Mouse (Mus musculus) heart, adult 18-20 months (tissue): ENCODE results near the gene Rapgef6. TPM values are rescaled to one million over a fixed set of nuclear protein-coding genes. Genes with fewer than 3 reads are reported as not detected.

Experiments used
- DNase-seq, 2 experiments: peaks; one replicate each; pipeline ENCODE4 v3.0.0; 2021 to 2022; ENCODE audit warnings: mixed read lengths in 1 of 2
- long read RNA-seq, 2 experiments: library from polyadenylated mRNA; stranded (forward); transcript quantifications; one replicate each; pipeline ENCODE4 v2.0.0; 2021
- total RNA-seq, 2 experiments: library from RNA; stranded (reverse); gene quantifications; 2 replicates each; pipeline ENCODE4 v1.2.3; 2021

Rapgef6 gene
- 10 to 100 TPM; 19.7 to 20.9 TPM for total RNA-seq
- long read RNA-seq, experiment 1, full-length matches to known transcripts: 2 of 6 reads
- long read RNA-seq, experiment 1, partial matches to known transcripts: 1 of 6 reads
- long read RNA-seq, experiment 1, other reads (novel, unspliced or antisense): 3 of 6 reads
- long read RNA-seq, experiment 2, partial matches to known transcripts: 0 of 1 reads
- long read RNA-seq, experiment 2, other reads (novel, unspliced or antisense): 1 of 1 reads

- DNase-seq: peak; percentile 99 to 100
Measured at GRCm38 (mm10) chr11:54522529-54523430, at the start of gene Rapgef6. Gene Rapgef6 (plus strand): TSS chr11:54522847.

- DNase-seq: peak in 1 of 2 experiments; percentile 34
Measured at GRCm38 (mm10) chr11:54478414-54478813, 44.2 kb upstream of the Rapgef6 start.

DNA sequence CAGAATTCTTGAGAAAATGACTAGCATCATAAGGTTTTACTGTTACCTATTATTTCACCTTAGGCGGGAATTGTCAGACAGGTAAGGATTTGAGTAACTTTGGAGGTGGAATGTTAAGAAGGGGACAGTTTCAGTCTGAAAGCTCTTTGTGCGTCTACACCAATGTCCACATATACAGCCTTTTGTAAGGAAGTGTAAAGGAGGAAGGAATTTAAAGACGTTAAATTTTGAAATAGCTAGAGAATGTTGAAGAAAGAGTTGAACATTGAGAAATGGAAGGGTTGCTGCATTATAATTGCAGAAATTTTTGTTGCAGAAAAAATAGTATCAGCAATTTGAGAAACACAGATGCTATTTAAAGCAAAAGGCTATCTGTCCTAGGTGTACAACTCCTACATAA lies 36.6 kb upstream of the Rapgef6 start:
- no peak for DNase-seq

DNA sequence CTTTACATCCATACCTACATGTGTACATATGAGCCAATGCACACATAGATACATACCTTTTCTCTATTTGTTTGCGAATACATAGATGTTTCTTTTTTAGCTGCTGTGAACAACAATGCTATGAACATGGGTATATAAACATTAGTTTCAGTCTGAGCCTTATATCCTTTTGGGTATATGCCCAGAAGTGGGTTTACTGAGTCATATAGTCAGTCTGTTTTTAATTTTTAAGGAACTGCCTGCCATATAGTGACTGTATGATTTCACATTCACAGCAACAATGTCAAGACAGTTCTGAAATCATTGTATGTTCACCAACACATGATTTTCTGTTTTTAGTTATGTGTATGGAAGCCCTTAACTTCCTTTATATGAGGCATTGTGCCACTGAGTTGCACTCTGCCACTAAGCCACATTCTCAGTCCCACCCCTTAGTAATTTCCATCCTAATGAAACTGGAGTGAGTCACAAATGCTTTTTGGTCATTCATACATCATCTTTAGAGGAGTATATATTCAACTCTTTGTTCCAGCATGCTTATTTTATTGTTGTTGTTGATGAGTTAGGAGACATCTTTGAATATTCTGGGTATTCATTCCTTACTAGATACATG lies 30.6 kb upstream of the Rapgef6 start:
- DNase-seq: no peak

DNA sequence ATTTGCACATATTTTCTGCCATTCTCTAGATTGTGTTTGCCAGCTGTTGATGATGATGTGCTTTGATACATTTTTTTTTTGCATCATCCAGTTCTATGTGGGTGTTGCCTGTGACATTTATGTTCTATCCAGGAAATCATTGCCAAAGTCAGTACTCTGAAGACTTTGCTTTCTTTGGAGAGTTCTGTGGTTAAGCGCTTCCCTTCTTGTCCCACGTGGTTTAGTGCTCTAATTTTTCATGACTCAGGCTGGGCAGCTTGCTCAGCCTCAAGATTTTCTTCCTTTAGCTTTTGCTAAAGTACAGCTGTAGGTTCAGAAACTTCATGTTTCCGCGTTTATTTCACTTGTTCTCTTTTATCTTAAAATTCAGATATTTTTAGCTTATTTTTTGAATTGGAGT lies 30.1 kb upstream of the Rapgef6 start:
- peak; percentile 19 to 45 for DNase-seq

DNA sequence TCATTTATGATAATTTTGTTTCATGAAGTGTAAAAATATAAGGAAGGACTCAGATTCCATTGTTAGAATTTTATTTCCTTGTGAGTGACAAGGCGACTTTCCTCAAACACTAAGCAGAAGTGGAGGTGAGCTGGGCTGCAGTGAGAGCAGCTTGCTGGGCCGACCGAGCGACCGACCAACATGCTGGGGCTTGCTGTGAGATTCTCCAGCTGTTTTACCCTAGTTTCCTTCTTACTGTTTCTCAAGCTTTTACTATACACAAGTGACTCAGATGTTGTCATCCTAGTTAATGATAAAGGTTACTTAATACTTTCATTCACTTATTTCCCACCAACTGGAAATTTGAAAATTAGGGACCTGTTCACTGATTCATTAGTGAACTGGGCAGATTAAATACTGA lies 22.8 kb upstream of the Rapgef6 start:
- DNase-seq: no peak

DNA sequence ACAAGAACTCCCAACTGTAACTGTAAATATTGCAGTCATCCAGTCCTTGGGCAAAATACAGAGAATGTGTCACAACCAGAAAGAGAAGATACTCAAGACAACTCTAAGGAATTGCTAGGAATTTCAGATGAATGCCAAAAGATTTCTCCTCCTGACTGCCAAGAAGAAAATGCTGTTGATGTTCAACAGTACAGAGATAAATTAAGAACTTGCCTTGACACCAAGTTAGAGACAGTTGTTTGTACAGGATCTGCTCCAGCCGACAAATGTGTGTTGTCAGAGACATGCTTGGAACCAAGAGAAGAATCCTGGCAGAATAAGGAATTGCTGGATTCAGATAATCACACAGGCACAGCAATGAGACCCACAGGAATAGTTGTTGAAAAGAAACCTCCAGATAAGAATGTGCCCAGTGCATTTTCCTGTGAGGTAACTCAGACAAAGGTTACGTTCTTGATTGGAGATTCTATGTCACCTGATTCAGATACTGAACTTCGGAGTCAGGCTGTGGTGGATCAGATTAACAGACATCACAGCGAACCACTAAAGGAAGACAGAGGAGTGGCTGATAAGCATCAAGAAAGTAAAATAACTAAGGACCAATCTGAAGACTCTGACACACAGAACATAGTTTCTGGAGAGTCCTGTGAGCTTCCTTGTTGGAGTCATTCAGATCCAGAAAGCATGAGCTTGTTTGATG lies 20.0 kb upstream of the Rapgef6 start:
- DNase-seq: peak; percentile 50 to 56

- DNase-seq: no peak
Measured at GRCm38 (mm10) chr11:54513584-54513983, 9.1 kb upstream of the Rapgef6 start.

GRCm38 (mm10) chr11:54521927-54522528 lies 619 bp upstream of the Rapgef6 start:
- peak; percentile 14 to 53 for DNase-seq

- DNase-seq: no peak
Measured at GRCm38 (mm10) chr11:54523431-54524001, 869 bp downstream of the Rapgef6 start.

GRCm38 (mm10) chr11:54528002-54528401 lies 5.4 kb downstream of the Rapgef6 start:
- DNase-seq: no peak

GRCm38 (mm10) chr11:54530391-54530790 lies 7.7 kb downstream of the Rapgef6 start:
- DNase-seq: peak; percentile 57 to 60

GRCm38 (mm10) chr11:54530916-54531315 lies 8.3 kb downstream of the Rapgef6 start:
- DNase-seq: no peak

DNA sequence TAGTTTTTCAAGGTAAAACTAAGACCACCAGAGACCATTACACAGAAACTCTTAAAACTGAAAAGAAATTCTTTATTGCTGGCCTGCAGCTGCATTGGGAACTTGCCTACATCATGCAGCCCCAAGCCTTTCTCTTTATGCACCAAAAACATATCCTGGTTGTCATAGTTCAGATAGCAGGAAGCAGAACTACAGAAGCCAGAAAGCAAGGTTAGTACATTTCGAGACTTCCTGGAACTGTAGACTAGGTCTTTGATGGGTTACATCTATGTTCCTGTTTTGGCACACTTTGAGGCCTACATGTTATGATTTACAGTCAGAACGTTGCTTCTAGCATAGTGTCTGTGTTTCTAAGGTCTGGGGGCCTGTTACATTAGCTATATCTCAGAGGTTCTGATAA lies 11.2 kb downstream of the Rapgef6 start:
- DNase-seq: no peak

DNA sequence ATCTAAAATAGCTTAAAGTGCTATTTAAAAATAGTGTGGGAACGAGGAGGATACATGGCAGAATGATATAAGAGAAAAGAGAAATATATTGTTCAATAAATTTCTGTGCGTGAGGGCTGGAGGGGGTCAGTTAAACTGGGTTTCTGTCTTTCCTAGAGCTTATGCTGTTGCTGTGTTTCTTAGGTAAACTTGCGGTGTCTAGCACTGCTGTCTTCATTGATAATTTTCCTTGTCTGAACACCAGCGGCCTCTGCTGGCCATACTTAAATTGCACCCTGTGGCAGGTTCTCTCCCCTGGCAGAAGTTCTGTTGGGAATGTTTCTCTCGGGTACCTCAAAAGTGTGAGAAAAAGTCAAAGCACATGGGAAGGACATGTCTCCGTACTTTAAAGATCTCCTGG lies 12.2 kb downstream of the Rapgef6 start:
- DNase-seq: peak; percentile 64 to 92

DNA sequence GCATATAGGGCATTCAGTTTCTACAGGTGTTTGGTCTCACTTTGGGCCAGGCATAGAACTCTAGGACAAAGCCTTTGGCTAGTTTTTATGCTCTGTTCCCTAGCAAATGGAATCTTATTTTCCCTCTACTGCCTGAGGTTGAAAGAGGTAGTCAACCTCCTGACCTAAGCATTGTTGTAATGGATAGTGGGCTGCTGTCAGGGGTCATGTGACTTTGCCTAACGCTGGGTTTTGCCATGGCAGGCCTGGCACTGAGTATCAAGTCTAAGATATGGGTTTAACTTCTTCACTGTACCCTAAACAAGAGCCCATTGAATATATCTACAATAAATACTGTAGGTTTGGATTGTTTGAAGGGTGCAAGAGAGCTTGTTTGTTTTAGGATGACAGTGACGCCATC lies 16.4 kb downstream of the Rapgef6 start:
- no peak for DNase-seq

DNA sequence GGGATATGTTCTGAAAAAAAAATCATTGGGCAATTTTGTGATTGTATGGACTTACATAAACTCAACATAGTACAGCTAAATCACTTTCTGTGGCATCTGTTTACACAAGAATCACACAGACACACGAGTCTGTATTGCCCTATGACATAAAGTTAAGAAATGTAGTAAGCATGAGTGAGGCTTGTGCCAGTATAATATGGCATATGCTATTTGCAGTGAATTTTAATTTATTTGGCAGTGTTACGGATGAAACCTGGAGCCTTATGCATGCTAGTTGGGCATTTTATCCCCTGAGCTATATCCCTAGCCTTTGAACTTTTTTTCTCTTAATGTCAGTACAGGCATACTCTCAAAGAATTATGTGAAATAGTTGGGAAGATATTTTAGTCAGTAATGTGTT lies 16.8 kb downstream of the Rapgef6 start:
- DNase-seq: no peak

GRCm38 (mm10) chr11:54540328-54540727 lies 17.7 kb downstream of the Rapgef6 start:
- no peak for DNase-seq

DNA sequence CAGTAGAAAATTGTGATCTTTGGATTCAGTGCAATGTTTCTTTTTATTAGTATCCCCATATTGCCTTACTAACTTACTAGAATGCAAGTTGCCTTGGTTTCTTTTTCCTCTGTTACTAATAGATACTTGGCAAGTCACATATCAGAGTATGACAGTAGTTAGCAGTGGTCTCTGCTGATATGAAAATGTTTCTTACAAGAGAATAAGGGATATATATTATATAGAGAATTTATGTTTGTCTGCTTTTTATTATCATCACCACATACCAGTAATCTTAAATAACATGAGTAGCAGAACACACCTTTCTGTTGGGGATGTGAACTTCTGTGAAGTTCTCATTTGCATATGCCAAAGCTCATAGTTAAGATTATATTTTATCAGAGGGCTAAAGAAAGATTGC lies 19.8 kb downstream of the Rapgef6 start:
- DNase-seq: no peak

- DNase-seq: no peak
Measured at GRCm38 (mm10) chr11:54554970-54555369, 32.3 kb downstream of the Rapgef6 start.

GRCm38 (mm10) chr11:54562761-54563160 lies 40.1 kb downstream of the Rapgef6 start:
- peak; percentile 24 to 26 for DNase-seq

DNA sequence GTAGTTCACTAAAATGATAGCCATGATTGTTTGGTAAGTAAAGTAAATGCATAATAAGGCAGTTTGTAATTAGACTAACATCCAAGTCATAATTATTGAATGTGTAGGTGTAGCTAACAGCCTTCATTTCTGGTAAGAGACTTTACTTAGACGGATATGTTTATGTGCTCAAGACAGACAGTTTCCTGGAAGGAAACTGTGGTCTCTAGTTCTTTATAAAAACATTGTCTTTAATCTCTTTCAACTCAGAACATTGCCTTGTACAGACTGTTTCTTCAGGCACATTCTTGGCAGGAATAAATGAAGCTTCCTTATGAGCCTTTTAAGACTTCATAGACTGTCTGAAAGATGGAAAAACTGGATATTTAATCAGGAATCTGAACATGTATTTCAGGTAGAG lies 45.3 kb downstream of the Rapgef6 start:
- DNase-seq: no peak
